Mouse (Mus musculus) megakaryocyte progenitor cell, adult 5-6 weeks (primary cell): ENCODE results near the gene Glb1l. TPM values are rescaled to one million over a fixed set of nuclear protein-coding genes. Genes with fewer than 3 reads are reported as not detected.
"Not testable (repeated sequence)": the region's sequence is repeated elsewhere in the genome, so short reads cannot be mapped to it uniquely, and the experiment has no call there.

ENCODE experiments used
- ATAC-seq: replicated peaks from 2 replicates; pipeline ENCODE4 v1.8.0; 2016; ENCODE audit warnings: mild to moderate bottlenecking, moderate TSS enrichment, inconsistent platforms; ENCODE audit not compliant: poor library complexity
- total RNA-seq, 2 experiments: library from RNA; stranded (forward) in 1 of 2; stranded (reverse) in 1 of 2; fragments of 157-497, 149-512 nt in 1 of 2; fragments of 200-1000 nt in 1 of 2; gene quantifications; 2 replicates each; pipeline versions ENCODE4 v1.2.3 to v1.2.4; 2015 to 2017

Gene Glb1l
- total RNA-seq (2015) (24.2 and 31.9 TPM in 2 replicates), total RNA-seq (2017) (12.3 and 13.7 TPM in 2 replicates)

GRCm38 (mm10) chr1:75210136-75211087 lies at the start of gene Glb1l, which contains the start of gene Stk16:
TSS of gene Glb1l (minus strand) at chr1:75210813.
TSS of gene Stk16 (plus strand) at chr1:75210838.
- peak; percentile 75 for ATAC-seq

- ATAC-seq = no peak
These were observed 45.0 kb upstream of the Glb1l start for GRCm38 (mm10) chr1:75255516-75256046.

- ATAC-seq = no peak
These were observed 44.0 kb upstream of the Glb1l start for GRCm38 (mm10) chr1:75254625-75255013.

- peak; percentile 72 for ATAC-seq
These were observed 43.4 kb upstream of the Glb1l start for GRCm38 (mm10) chr1:75253849-75254624.

- ATAC-seq = no peak
These were observed 42.4 kb upstream of the Glb1l start for GRCm38 (mm10) chr1:75253029-75253428.

- ATAC-seq = no peak
These were observed 41.7 kb upstream of the Glb1l start for GRCm38 (mm10) chr1:75252308-75252707.

GRCm38 (mm10) chr1:75251112-75251970 lies 40.7 kb upstream of the Glb1l start:
- ATAC-seq = peak; percentile 80

- no peak for ATAC-seq
These were observed 39.9 kb upstream of the Glb1l start for GRCm38 (mm10) chr1:75250498-75250897.

GRCm38 (mm10) chr1:75248041-75248772 lies 37.6 kb upstream of the Glb1l start:
- ATAC-seq = no peak

GRCm38 (mm10) chr1:75247071-75247930 lies 36.7 kb upstream of the Glb1l start:
- no peak for ATAC-seq

GRCm38 (mm10) chr1:75244836-75245235 lies 34.2 kb upstream of the Glb1l start:
- ATAC-seq = peak; percentile 86

GRCm38 (mm10) chr1:75244175-75244826 lies 33.7 kb upstream of the Glb1l start:
- ATAC-seq = no peak

GRCm38 (mm10) chr1:75243411-75243810 lies 32.8 kb upstream of the Glb1l start:
- no peak for ATAC-seq

GRCm38 (mm10) chr1:75239591-75239990 lies 29.0 kb upstream of the Glb1l start:
- no peak for ATAC-seq

- ATAC-seq = peak; percentile 69
These were observed 25.8 kb upstream of the Glb1l start, which contains the start of gene Dnajb2 for GRCm38 (mm10) chr1:75236117-75237050. TSS of gene Dnajb2 (plus strand) at chr1:75236406.

GRCm38 (mm10) chr1:75234606-75235005 lies 24.0 kb upstream of the Glb1l start:
- ATAC-seq = peak; percentile 79

GRCm38 (mm10) chr1:75232489-75232888 lies 21.9 kb upstream of the Glb1l start:
- ATAC-seq = not testable (repeated sequence)
